Mouse (Mus musculus) hematopoietic multipotent progenitor cell, adult 10-12 weeks (in vitro differentiated cells): ENCODE measurements around the gene Tfap2c. TPM values are rescaled to one million over a fixed set of nuclear protein-coding genes. Genes with fewer than 3 reads are reported as not detected.

ENCODE experiments used
- polyA plus RNA-seq: library from polyadenylated mRNA; stranded (reverse); fragments of >175 nt; gene quantifications from 2 replicates; pipeline ENCODE4 v1.2.3, GENCODE M21; 2012; ENCODE audit warnings: low replicate concordance

The Tfap2c gene
- polyA plus RNA-seq, result not detected in 2 replicates

GRCm38 (mm10) chr2:172549371-172550155 lies at the start of gene Tfap2c:
Gene Tfap2c, plus strand, starts transcription at chr2:172549593.

Other genes starting within 250 kb of the Tfap2c start
- gene Fam210b, start 204.0 kb upstream of the Tfap2c start, polyA plus RNA-seq, result 12.5 and 14.1 TPM in 2 replicates
- gene Aurka, start 179.1 kb upstream of the Tfap2c start, polyA plus RNA-seq, result 1.8 and 9.8 TPM in 2 replicates
- gene Cstf1, start 178.9 kb upstream of the Tfap2c start, polyA plus RNA-seq, result 3.2 and 14.8 TPM in 2 replicates
- 1.8 and 6.8 TPM in 2 replicates for gene Cass4, start 155.8 kb upstream of the Tfap2c start, polyA plus RNA-seq
- 26.1 and 86.6 TPM in 2 replicates for gene Rtf2, start 109.0 kb upstream of the Tfap2c start, polyA plus RNA-seq
- not detected in 2 replicates for gene Gcnt7, start 91.0 kb upstream of the Tfap2c start, polyA plus RNA-seq
- gene Fam209, start 77.1 kb upstream of the Tfap2c start, polyA plus RNA-seq, result 0.19 TPM in 1 of 2 replicates, not detected in the other